Mouse (Mus musculus) neutrophil, adult 5-6 weeks (primary cell): ENCODE results near the gene Fli1. TPM values are rescaled to one million over a fixed set of nuclear protein-coding genes. Genes with fewer than 3 reads are reported as not detected.
A peak's percentile ranks its signal among the peaks of the same experiment; 100 is the strongest.

ENCODE experiments used
- ATAC-seq: fragments of 151-379, 151-347 bp; 2 replicates; pipeline ENCODE4 v1.8.0; 2017; ENCODE audit warnings: mild to moderate bottlenecking, moderate TSS enrichment; ENCODE audit not compliant: insufficient number of reproducible peaks, poor library complexity, low FRiP score, severe bottlenecking; ENCODE audit errors: extremely low read depth
- total RNA-seq: library from RNA; stranded (forward); fragments of 200-1000 nt; gene quantifications from 2 replicates; pipeline ENCODE4 v1.2.3, GENCODE M21; 2017

The Fli1 gene
- total RNA-seq, 1 experiment from 2014 or later: 223 TPM

DNA sequence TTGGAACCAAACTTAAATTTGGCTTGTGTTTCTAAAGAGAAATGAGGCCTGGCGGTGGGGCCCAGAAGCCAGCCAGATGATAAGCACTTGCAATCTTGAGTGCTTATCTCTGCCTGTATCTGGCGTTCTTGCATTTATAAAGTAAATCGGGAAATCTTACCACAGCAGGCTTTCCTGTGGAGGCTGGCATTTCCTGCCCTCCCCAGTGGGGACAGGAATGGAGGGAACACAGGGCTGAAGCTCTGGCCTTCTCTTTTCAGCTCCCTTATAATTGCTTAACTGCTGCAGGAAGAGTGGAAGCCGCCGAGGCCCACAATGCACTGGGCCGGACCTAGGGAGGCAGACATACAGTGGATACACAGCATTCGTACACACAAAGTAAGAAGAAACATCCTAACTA is 13.7 kb upstream of the Fli1 start:
- no peak for ATAC-seq

DNA sequence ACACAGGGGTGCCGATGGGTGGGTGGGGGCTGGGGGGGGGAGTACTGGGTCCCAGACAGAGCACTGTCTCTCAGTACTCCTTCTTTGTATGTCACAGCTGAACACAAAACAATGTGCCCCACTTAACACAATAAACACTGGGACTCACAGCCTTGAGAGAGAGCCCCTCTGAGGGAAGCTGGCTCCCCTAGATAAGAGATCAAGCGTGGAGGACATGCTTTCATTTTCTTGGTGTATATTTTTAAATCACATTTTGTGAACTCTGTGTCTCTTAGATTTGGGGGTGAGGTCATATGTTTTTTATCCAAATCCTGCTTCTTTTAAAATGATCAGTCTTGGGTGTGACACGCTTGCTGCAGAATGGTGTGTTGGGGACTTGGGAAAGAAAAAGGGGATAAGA is 12.6 kb upstream of the Fli1 start:
- no peak for ATAC-seq

DNA sequence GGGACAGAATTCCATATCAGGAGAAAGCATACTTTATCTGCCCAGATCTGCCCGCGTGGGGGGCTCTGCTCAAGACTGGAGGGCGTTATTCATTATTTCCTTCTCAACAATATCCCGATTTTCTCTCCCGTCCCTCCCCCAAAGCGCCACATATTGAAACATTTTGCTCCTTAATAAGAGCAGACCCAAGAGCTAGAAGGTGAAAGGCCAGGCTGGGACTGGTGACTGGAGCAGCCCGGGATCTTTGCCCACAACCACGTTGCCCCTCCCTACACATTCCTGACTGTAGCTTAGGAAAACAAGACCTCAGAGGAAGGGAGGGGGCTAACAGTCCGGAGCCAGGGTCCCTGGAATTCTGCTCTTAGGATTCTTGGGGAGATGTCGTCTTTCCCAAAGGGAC is 7.9 kb upstream of the Fli1 start:
- ATAC-seq: no peak

DNA sequence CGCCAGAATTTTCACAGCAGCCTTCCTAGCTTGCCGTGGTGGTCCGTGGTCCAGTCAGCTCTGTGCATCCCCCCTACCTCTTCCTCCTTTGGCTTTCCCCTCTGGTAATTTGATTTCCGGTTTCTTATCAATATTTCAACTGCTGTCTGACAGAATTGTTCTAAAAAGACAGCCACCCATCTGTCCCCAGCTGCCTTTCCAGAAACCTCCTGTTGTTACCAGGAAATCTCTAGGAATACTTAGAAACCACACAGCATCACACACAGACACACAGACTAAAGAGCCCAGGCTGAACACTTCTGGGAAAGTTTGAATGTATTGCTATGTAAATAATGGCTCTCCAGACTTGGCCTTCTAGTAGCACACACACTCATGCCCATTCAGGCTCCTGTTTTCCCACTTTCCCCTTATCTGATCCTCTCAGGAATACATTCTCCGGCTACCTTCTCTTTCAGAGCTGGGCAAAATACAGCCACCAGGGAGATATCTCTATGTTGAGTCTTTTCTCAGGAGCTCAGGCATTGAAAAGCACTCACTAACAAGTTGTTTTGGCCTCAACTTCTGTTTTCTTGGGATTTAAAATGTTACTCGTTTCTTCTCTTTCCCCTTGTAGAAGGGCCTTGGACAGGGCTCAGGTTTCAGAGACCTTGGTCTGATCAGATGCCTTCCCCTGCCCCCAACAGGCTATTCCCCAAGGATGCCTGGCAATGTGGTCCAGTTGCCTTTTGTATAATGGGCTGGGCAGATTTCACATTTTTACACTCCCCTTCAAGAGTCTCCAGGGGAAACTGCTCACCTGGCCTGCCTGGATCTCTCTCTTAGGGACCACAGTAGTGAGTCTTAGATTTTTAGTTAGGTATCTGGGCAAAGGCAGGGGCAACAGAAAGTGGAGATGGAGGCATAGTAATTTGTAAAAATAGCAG is 7.1 kb upstream of the Fli1 start:
- ATAC-seq: no peak

DNA sequence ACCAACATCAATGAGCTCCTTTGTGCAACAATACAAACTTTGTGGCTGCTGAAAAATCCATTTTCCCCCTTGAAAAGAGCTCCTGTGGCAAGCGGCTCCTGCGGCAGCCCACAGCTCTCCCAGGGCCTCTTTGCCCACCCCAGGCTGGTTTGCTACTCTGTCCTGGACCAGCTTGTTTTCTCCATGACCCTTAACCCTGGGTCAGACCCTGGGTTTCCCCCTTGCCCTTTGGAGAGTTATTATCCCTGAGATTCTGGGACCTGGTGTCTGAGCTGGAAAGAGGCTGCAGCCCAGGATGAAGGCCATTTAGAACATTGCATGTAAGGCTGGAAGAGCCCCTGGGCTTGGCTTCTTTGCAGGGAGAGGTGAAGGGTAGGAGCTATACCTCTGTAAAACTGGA is 4.1 kb upstream of the Fli1 start:
- no peak for ATAC-seq

DNA sequence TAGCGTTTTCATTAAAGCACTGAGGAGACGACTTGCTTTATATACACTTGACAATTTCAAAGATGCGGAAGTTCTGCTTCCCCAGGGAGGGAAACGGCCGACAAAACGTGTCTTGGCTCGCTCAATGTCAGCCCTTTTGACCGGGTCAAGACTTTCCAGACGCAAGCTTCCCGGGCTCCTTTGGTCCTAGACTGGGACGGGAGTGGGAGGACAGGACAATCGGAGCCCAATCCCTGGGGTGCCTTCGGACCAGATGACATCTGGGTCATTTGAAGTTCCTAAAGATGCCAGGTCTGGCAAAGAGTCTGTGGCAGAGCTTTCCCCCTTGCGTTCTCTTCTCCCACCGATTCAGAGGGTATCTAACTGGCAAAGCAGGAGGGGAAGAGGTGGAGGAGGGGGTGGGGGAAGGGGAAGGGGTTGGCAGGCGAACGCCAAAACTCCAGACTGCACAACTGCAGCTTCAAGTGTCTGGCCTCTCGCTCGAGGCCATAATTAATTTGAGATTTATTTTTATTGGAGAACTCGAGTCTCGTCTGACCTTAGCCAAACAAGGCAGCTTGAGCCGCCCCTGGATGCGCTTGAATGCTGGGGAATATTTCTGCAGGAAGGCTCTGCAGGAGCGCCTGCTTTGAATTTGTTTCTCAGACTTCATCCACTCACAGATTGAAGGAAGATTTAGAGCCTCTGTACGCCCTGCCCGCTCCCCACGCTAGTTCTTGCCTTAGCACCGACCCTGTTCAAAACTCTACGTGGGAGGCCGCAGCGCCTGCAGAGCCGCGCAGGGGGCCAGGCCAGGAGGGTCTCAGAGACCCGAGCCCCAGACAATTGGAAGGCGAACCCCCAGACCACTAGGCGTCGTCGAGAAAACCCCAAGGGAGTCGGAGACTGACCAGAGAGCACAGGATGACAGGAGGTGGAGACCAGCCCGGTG is 2.3 kb upstream of the Fli1 start:
- no peak for ATAC-seq

DNA sequence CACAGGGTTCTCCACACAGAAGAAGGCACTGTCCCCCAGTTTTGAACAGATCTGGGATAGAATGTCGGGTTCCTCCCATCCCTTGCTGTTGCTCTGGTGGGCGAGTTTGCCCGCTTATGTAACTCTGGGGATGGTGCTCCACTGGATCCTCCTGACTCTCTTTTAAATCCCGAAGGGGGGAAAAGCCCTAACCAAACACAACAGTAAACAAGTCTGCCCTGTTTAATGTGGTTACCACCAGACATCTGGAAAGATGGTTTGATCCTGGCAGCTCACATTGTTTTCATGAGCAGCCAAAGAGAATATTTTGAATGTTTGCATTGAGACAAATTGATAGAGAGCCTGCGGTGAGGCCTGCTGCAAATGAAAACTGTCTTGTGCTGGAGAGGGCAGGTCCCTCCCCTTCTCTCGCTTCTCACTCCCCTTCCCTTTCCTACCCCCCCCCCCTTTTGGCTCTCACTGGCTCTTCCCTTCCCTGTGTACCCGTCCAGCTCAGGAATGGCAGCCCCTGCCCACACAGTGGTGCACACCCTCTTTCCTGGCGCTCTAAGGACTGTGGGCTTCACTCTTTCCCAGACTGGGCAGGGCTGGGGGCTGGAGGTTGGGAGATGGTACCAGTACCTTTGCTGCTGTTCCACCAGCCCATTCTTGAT is 1.4 kb upstream of the Fli1 start:
- ATAC-seq: no peak

DNA sequence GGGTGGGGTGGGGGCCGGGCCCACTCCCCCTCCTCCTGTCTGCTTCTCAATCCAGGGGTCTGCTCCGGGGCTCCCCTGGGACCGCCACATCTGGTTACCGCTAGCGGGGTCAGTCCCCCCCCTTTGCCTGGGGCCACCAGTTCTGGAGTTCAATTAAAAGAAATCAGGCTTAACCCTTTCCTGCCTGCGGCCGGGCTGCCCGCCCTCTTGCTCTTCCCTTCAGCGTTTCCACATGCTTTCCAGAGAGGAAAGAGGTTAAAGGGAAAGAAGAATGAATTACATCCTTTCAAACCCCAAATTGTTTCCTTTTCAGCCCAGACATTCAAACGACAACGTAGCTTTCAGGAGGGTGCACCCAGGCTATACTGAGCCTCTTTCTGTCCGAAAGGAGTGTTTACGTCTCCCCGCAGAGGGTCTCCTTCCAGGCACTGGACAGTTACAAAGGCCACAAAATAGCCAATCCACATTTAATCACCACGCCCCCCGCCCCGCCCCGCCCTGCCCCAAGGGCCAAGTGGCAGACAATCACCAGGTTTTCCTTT is 450 bp upstream of the Fli1 start:
- ATAC-seq: no peak

DNA sequence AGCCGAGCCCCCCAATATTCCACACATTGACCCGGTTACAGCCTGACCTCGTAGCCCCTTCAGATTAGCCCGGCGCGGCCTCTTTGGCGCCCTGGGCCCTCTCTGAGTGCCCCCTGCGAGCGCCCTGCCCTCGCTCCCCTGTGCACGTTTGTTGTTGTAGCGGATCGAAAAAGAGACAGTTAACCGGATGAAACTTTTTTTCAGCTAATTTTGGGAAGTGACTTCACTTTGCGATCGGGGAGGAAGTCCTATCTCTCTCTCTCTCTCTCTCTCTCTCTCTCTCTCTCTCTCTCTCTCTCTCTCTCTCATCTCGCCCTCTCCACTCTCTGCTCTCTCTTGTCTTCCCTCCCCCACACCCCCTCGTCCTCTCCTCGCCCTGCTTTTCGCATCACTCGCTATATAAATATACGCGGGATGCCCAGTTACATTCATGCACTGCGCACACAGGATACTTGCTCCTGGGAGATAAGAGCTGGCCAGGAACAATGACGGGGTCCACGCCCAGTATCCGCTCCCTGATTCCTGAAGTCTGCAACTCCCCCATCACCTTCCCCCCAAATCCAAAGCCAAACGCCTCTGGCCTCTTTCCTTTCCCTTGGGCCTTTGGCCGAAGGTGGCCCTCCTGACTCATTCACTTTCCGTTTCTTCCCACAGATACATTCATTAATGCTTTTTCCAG is 1.3 kb downstream of the Fli1 start:
- ATAC-seq: peak; percentile 24; the same call in 1 of the 2 replicates

DNA sequence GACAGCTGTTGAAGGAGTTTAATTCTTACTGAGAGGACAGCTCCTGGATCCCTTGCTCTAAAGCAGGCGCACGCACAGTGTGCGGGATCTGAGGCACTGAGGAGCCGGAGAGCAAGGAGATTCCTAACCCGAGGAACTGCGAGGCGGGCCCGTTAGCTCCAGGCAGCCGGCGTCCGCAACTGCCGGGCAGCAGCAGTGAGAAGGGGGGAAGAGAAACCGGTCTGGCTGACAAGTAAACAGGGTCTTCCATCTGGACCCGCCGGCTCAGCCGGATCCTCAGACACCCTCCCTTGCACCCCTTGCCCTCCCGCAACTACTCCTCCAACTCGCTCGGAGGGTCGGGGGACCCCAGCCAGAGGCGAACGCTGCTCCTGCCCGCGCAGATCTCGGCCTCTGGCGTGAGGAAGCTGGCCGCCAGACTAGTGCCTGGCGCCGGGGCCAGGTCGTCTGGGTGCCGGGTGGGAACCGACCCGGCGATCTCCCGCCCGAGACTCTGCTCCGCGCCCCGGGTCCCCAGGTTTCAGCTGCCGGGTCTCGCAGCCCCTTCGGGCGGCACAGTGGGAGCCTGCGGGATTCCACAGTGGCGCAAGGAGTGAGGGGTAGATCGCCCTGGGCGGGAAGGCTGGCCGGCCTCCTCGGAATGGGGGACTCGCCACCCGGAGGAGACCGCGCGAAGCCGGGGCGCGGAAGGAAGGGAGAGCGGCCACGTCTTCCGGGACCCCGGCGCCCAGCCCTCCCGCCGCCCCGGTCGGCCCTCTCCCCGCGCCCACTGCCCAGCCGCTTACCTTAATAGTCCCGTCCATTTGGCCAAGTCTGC is 2.0 kb downstream of the Fli1 start:
- ATAC-seq: no peak

DNA sequence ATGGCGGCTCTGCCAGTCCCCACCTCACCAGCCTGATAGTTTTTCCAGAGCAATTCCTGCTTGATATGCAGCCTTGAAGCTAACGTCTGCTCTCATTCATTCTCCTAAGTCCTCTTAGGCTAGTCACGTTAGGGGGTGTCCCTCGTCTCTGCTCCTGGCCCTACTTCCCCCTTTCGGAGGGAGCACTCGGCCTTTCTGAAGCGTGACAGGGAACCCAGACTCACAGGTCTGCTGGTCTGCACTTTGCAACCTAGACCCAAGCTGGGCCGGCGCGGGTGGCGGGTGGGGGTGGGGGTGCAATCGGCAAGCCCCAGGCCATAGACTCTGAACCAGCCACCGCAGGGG is 2.6 kb downstream of the Fli1 start:
- ATAC-seq: peak; percentile 83

DNA sequence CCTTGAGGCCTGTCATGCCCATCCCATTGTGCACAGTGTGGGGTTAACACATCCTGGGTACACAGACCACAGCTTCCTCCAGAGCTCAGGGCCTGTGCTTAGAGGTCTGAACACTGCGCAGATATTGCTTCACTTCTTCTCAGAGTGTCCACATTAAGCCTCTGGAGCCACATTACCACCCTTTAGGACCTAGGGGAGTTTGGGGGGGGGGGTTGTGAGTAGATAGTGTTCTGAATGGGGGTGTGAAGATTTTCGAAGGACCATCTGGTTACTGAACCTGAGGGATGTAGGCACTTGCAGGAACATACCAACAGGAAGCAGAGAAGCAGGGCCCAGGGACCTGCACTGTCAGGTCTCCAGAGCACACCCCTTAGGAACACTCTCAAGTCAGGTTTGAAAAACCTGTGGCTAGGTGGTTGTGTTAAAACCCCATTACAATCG is 3.3 kb downstream of the Fli1 start:
- peak; percentile 51; the same call in 1 of the 2 replicates for ATAC-seq

DNA sequence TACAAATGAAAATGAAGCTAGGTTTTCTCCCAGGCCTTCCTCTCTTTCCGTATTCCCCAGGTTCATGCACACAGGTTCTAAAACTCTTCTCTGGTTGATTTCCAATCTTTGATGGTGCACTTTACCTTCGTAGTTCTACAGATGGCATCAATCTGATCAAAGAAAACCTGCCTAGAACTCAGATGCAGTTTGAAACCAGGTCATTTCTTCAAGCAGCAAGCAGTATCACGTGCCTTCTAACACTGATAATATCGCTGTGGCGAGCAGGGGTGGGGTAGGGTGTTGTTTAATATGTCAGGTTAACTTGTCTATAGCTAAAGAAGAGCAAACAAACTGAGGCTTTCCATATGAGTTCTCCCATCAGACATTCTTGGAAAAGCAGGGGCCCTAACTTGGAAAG is 4.5 kb downstream of the Fli1 start:
- no peak for ATAC-seq

DNA sequence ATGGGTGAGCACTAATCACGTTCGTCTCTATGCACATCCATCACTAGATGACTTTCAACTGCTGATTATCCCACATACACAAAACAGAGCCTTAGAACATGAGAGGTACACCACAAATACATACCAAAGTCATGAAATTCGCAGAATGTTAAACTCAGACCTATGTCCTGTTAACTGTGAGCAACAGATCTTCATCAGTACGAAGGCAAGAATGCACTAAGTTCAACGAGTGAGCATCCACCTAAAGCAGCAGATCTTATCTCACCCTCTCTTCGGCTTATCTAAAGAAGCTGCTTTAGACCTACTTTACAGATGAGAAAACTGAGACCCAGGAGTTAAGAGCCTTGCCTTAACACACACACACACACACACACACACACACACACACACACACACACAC is 5.0 kb downstream of the Fli1 start:
- ATAC-seq: no peak

DNA sequence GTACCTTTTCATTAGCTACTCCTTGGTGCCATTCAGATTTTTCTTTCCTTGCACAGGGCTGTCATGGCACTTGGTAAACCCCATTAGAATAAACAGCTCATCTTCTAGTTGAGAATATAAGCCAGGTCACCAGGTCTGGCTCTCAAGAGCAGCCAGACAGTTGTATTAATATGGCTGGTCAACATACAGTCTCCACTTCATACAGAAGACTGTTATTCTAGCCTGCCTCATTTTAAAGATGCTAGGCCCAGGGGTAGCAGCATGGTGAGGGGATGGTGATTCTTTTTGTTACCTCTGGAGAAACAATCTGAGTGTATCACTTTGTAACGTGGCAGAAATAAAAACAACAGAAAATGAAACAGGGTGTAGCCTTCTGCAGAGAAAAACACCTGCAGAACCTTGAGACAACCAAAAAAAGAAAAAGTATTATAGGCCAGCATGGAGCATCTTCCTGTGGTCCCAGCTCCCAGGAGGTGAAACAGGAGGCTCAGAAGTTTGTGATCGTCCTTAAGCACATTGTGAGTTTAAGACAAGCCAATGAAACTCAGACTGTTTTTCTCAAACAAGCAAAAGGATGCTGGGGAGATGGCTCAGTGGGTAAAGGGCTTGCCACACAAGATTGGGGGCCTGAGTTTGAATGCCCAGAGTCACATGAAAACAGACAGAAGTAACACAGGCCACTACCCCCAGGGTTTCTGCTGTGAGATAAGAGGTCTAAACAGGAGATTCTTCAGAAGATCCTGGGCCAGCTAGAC is 7.3 kb downstream of the Fli1 start:
- ATAC-seq: no peak

DNA sequence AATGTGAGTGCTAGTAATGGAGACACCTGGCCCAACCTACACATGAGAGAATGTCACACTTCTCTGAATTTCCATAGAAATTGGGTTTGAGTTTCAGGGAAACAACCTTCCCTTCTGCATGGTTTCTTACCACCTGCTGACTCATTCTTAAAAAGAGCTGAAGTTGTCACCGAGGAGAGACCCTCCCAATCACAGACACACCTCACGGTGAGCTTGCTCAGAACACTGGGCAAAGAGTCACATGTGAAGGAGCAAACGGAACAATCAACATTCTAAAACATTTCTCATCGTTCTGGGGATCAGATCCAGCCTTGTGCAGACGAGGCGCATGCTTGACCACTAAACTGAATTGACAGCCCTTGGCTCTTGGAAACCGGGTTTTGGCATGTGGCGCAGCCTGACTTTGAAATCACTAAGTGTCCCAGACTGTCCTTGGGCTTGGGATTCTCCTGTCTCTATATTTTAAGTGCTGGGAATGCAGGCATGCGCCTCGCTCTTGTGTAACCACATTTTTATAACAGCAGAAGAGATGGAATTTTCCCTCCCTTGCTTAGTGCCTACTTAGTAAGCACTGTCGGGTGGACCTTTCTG is 8.5 kb downstream of the Fli1 start:
- ATAC-seq: no peak

DNA sequence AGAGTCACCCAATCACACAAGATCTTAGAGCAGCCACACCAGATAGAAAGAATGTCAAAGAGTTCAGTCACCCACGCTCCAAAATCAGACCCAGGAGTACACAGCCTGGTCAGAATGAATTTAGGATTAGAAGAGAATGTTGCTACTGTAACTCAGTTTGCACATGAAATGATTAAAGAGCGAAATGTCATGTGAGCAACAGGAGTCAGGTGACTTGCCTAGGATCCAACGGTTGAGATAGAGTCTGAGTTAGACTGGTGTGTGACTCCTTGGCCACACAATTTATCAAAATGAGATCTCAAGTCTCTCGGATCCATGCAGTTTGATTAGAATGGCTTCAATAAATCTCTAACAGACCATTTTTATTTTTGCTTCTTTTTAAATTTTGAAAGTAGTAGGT is 11.1 kb downstream of the Fli1 start:
- ATAC-seq: no peak
